Mouse (Mus musculus) frontal cortex, postnatal 25 days (tissue): ENCODE data around the gene Mrps18b.
A peak's percentile ranks its signal among the peaks of the same experiment; 100 is the strongest.

Source experiments
- DNase-seq, 2 experiments: peaks; one replicate each; pipeline ENCODE4 v3.0.0; 2022; ENCODE audit warnings: low spot score in 2 of 2

Mrps18b gene

DNA sequence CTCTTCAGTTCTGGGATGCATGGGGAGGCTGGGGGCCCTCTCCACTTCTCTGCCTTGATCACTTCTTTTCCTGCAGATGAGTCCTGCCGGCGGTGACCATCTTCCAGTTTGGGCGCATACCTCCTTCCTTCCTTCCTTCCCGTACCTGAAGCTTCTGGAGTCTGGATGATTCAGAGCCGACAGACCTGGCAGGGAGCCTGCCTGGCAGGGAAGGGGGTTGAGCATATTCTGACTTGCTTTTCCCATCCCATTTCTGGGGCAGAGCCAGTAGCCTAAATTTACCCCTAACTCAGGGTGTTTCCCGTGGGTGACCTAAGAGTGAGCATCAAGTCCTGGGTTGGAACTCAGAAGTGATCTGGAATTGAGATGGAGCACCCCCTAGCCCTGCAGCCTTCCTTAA is 41.5 kb downstream of the Mrps18b start:
- DNase-seq = no peak

GRCm38 (mm10) chr17:35873774-35874519 is 42.2 kb downstream of the Mrps18b start:
- peak; percentile 60 to 85 for DNase-seq

GRCm38 (mm10) chr17:35870884-35871696 is 45.1 kb downstream of the Mrps18b start:
- no peak for DNase-seq

DNA sequence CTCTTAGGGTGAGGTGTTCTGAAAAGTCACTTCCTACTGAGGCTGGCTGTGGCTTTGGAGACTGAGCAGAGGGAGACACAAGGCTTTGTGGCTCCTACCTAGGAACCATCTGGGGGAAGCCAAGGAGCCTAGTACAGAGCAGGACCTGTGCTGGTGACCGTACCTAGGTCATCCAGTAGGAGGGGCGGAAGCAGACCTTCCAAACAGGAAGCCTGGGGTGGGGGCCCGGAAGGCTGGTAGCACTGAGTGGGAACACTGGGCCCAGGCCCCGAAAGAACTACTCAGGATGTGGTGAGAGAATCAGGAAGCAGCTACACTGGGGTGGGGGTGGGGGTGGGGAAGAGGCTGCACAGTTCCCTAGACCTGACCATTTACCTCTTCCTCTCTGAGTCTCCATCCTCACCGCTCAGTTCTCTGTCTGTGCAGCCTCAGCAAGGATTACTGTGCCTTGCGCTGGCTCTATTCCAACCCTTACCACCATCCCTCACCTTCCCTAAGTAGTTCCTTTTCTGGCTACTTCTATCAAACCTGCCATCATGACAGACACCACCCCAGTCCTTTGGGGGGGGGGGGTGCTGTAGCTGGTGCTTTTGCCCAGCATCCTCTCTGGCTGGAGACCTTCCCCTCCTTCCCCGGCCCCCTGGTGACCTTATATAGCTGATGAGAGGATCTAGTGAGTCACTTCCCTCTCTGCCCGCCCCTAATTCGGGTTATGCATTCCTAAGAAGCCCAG is 45.9 kb downstream of the Mrps18b start:
- no peak for DNase-seq

DNA sequence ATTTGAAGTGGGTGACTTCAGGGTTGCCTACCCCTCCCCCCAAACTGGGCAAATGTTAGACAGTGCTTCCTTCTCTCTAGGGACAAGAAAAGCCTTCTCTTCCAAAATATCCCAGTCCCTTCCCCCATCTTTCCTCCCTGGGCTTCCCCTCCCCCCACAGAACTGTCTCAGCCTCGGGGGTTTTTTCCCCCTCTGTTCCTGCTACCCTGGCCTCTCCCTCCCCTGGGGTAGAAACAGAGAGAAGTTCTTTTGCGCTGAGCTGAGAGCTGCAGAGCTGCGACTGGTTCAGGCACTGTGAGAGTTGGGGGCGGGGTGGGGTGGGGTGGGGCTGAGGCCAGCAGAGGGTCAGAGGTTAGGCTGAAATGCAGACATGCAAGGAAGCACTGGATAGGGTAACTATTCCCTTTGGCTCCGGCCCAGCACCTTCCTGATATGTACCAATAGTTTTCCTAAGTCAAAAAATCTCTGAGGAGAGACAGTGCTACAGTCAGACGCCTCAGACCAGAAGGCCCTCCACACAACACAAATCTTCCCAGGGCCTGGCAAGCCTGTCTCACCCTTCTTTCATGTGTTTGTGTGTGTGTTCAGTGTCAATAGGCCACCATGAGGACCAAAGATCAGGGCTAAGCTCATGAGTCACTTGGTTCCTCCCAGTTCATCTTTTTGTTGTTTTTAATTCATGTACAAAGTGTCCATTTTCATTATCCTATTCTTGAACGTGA is 46.7 kb downstream of the Mrps18b start:
- DNase-seq = no peak

DNA sequence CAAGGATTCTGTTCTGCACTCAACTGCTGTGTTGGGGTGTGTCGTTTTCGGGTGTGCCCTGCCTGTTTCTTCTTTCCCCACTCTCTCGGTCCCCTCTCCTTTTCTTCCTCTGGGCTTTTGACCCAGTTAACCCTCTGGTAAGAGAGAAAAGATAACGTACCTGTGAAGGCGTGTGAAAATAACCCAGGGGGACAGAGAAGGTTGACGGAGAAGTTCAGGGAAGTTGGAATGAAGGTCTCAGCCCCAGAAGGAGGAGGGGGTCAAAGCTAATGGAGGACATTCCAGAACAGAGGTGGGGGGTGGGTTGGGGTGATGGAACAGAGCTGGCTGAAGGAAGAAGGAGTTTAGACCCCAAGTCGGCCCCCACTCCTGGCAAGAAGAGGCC is 47.2 kb downstream of the Mrps18b start:
- no peak for DNase-seq

GRCm38 (mm10) chr17:35868165-35868820 is 47.9 kb downstream of the Mrps18b start:
- no peak for DNase-seq

- DNase-seq = no peak
Observed at GRCm38 (mm10) chr17:35866911-35867890, 49.0 kb downstream of the Mrps18b start.

GRCm38 (mm10) chr17:35866281-35866831 is 49.8 kb downstream of the Mrps18b start:
- no peak for DNase-seq

DNA sequence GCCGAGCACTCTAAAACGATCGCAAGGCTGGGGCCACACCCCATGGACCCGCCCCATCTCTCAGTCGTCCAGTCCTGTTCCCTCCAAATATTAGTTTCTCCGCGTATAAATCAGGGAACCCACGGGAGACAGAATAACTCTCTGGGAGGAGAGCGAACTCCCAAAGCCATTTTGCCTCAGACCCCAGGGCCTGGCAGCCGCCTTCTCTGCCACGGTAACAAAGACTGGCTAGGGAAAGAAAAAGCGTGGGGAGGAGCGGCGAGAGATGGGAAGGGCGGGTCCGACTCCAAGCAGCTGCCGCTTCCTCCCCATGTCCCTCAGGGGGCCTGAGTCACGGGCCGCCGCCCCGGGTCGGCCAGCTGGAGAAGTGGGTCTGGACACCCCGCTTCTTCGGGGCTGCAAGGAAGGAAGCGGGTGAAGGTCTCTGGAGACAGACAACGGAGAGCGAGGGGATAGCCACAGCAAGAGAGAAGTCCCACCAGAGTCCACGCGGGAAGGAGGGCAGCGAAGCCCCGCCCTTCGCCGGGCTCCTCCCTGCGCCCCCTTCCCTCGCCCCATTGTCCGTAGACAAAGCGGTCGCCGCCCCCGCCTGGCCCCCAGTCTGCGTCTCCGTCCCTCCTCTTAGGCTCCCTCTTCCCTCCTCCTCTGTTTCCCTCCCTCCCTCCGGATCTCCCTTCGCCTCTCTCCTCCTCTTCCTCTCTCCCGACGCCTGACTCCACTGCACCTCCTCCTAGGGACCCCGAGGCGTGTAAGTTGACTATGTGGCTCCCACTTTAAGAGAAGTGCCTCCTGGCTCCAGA is 50.5 kb downstream of the Mrps18b start, which contains the start of gene Ppp1r18:
Gene Ppp1r18 (plus strand): TSS at position 113 of the 800 bp plus-strand sequence.
- DNase-seq = no peak

DNA sequence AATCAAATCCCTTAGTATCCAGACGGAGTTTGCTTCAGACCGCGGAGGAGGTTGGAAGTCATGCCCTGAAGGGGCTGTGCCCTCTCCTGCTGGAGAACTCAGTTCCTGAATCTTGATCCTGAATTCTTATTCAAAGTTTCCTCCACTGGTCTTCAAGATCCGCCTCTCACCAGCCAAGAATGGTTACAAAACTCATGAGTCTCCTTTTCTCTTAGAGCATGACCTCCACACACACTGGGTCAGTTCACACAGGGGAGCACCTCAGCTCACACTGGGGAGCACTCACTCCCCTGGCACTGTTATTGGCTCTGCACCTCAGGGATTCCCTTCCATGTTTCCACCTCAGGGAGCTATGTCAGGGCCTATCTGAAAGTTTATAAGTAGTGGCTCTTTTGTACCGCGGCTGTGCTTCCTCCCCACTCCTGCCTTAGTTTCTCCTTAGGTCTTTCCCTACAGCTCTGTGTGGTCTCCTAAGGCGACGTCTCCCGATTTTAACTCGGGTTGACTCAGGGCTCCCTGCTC is 51.3 kb downstream of the Mrps18b start:
- no peak for DNase-seq

GRCm38 (mm10) chr17:35861198-35861857 is 54.9 kb downstream of the Mrps18b start, which contains the start of gene Nrm:
Gene Nrm, plus strand, starts transcription at chr17:35861318.
- DNase-seq = peak; percentile 78

DNA sequence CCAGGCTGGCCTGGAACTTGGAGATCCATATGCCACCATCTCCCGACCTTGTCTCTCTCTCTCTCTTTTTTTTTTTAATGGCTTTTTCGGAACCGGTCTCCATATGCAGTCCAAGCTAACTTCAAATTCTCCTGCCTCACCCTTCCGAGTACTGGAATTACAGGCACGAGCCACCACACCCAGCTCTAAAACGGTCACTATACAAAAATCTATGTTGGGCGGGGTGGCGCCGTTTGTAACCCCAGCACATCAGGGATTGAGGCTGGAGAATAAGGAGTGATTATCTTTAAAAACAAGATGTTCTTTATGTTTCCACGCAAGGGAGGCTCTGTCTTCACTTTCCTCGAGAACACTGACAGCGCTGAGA is 55.4 kb downstream of the Mrps18b start:
- DNase-seq = no peak
